Mouse (Mus musculus) heart, postnatal 0 days (tissue): ENCODE measurements around the gene Senp8.

ENCODE experiments used
- CTCF ChIP-seq: IDR thresholded peaks from 2 replicates; pipeline ENCODE4 v1.5.1; 2016; ENCODE audit warnings: antibody characterized with exemption, control low read depth, low read depth
- EP300 ChIP-seq: IDR thresholded peaks from 2 replicates; pipeline ENCODE4 v1.6.1; 2016; ENCODE audit warnings: antibody characterized with exemption, low read depth

DNA sequence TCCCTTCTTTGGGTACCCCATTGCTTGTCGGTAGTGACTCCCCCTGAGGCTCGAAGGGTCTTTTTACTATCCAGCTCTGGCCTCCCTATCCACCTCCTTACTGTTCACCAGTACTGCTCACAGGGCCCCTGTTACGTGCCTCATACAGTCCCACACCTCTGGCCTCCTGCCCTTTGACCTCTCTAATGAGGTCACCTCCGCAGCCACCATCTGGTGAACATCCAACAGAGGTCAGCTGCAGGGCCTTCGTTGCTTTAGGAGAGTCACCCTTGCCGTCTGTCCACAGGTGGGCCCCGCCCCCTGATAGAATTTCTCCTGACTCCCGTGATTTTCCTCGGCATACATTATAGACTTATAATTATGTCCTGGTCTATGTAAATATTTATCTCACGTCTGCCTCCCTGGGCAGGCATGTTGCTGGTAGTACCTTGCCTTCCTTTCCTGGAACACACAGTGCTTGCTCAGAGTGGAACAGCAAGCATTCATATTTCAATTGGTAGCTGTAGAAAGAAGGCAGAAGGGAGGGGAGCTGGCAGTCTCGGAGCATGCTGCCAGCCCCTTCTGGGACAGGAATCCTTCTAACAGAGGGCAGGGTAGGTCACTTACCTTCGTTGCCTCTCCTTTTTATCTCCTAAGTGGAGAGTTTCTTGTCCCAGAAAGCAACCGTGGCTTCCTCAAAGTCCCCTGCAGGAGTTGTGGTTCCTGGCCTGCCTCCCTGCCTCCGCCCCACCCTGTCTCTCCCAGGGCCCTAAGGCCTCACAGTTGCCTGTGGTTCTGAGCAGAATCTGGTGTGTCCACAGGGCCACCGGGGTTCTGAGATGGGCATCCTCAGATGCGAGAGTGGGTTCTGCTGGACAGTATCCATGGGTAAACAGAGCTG, 55.7 kb downstream of the Senp8 start:
- TF ChIP-seq CTCF = no peak
- no peak for TF ChIP-seq EP300
